In genomic region chr1:128767415-128767814, GRCm38 (mm10) we compare ENCODE assay signal across 21 mouse cellular contexts.
DNase-seq lines count a peak whose midpoint lies in the region; TF ChIP-seq lines count a peak whose summit lies in the region.
"Had no signal": no experiment of that assay in that cellular context is flagged by ENCODE, and none has a peak within 500 bp of the region (broad histone marks: within the 10 kb centered on the region; RNA-seq: fewer than 3 reads in every experiment).

No protein-coding gene starts in this region.

- no peaks in the 10 kb centered on the region for H3K36me3 ChIP-seq in CH12.LX (replicated peaks in 1 of 2; ENCODE audit: control insufficient read depth in 1 of 2, insufficient read depth in 1 of 2, low read length in 1 of 2)
- H3K36me3 ChIP-seq in splenic B cell, adult 2 months (ENCODE audit: control insufficient read depth, insufficient read depth, low read length, poor library complexity, severe bottlenecking): no peaks in the 10 kb centered on the region
- H3K36me3 ChIP-seq in kidney, adult 2 months (ENCODE audit: control insufficient read depth, insufficient read depth, low read length): no peaks in the 10 kb centered on the region
- H3K36me3 ChIP-seq: embryonic facial prominence, embryonic 12.5 days; embryonic facial prominence, embryonic 15.5 days; G1E; heart, embryonic 10.5 days; hindbrain, embryonic 13.5 days had no signal

- peak overlapping the region; percentile 46 for H3K9ac ChIP-seq in CH12.LX (ENCODE audit: insufficient read depth, low read depth)
- H3K9ac ChIP-seq: embryonic facial prominence, embryonic 12.5 days; embryonic facial prominence, embryonic 15.5 days; forebrain, postnatal 0 days; hindbrain, embryonic 13.5 days had no signal

- no peak for TF ChIP-seq EP300 in CH12.LX (IDR thresholded peaks at IDR 0.05; ENCODE audit: low read length)

- no peak for TF ChIP-seq POLR2A in CH12.LX (IDR thresholded peaks at IDR 0.05; ENCODE audit: low read depth, low read length)
- no peak for TF ChIP-seq POLR2A in kidney, adult 2 months (IDR thresholded peaks at IDR 0.05; ENCODE audit: low read depth, low read length)

- no peaks in the 10 kb centered on the region for H3K9me3 ChIP-seq in CH12.LX (replicated peaks; ENCODE audit: low read length)
- H3K9me3 ChIP-seq: embryonic facial prominence, embryonic 12.5 days; embryonic facial prominence, embryonic 15.5 days; heart, embryonic 10.5 days; hindbrain, embryonic 13.5 days had no signal

- WGBS in kidney, adult 2 months: 93% methylated on average over 3 of the region's 3 CpGs

- peaks cover 31 to 42% of the 10 kb centered on the region in 2 experiments for H3K4me1 ChIP-seq in CH12.LX (ENCODE audit: control insufficient read depth in 1 of 2, insufficient read depth in 2 of 2)
- H3K4me1 ChIP-seq in kidney, adult 2 months (ENCODE audit: control insufficient read depth, insufficient read depth, low read length): no peaks in the 10 kb centered on the region
- H3K4me1 ChIP-seq: embryonic facial prominence, embryonic 12.5 days; embryonic facial prominence, embryonic 15.5 days; heart, embryonic 10.5 days; hindbrain, embryonic 13.5 days had no signal

- intact Hi-C loops in left cerebral cortex, postnatal 14 days (cut with DNase I): no loop called here

- DNase-seq in B cell, adult 2 months: peak; percentile 14 to 19
- DNase-seq in CD4-positive helper T cell, adult 2 months (ENCODE audit: low read depth, low spot score): peak; percentile 42
- no peak for DNase-seq in CH12.LX (ENCODE audit: extremely low read depth)
- peak; percentile 19 for DNase-seq in splenic B cell, adult 2 months (ENCODE audit: low read depth, low spot score)
- no peak for DNase-seq in liver
- DNase-seq in left cerebral cortex, postnatal 14 days (ENCODE audit: low spot score in 2 of 2): no peak
- no peak for DNase-seq in kidney, adult 2 months
- DNase-seq: adrenal gland, postnatal 10 days; cerebellum, adult 11 months; cerebellum, adult 2 months; cerebellum, adult 9-11 months; cerebellum, postnatal 25 days; forebrain, postnatal 0 days; gastrocnemius, adult 2 months; gastrocnemius, postnatal 25 days; heart, adult 2 months had no signal

- H3K4me2 ChIP-seq in CH12.LX (ENCODE audit: insufficient read depth, low read depth, poor library complexity, severe bottlenecking): peak overlapping the region; percentile 77
- H3K4me2 ChIP-seq: embryonic facial prominence, embryonic 12.5 days; embryonic facial prominence, embryonic 15.5 days; hindbrain, embryonic 13.5 days had no signal

- no peak for TF ChIP-seq RAD21 in CH12.LX (IDR thresholded peaks at IDR 0.05; ENCODE audit: low read depth, low read length)

- dilution Hi-C loops in CH12.LX (cut with MboI; ENCODE audit: extremely low pct_ligation_motif_present, extremely low pct_unique_long_range_greater_than_20kb, low sequenced_read_pairs): no loop called here

- no peak for TF ChIP-seq CTCF in CH12.LX (conservative IDR thresholded peaks at IDR 0.05 in 1 of 2, IDR thresholded peaks at IDR 0.05 in 1 of 2; ENCODE audit: low read depth in 2 of 2, low read length in 2 of 2)
- no peak for TF ChIP-seq CTCF in kidney, adult 2 months (conservative IDR thresholded peaks at IDR 0.05; ENCODE audit: insufficient read depth, insufficient read length, low read depth, low read length)

- H3K4me3 ChIP-seq in CH12.LX (replicated peaks in 1 of 3; ENCODE audit: low read depth in 2 of 3, low read length in 2 of 3, poor library complexity in 1 of 3): no peak overlapping the region
- H3K4me3 ChIP-seq in kidney, adult 2 months (ENCODE audit: insufficient read depth, low read depth, low read length): no peak overlapping the region
- H3K4me3 ChIP-seq: embryonic facial prominence, embryonic 12.5 days; embryonic facial prominence, embryonic 15.5 days; gastrocnemius, adult 2 months; heart, adult 2 months; heart, embryonic 10.5 days; hindbrain, embryonic 13.5 days had no signal

- no peaks in the 10 kb centered on the region for H3K27me3 ChIP-seq in CH12.LX (replicated peaks)
- no peaks in the 10 kb centered on the region for H3K27me3 ChIP-seq in splenic B cell, adult 2 months (ENCODE audit: control insufficient read depth, insufficient read depth, low read length, poor library complexity, severe bottlenecking)
- no peaks in the 10 kb centered on the region for H3K27me3 ChIP-seq in kidney, adult 2 months (replicated peaks; ENCODE audit: control insufficient read depth, insufficient read depth, low read length)
- H3K27me3 ChIP-seq: embryonic facial prominence, embryonic 12.5 days; embryonic facial prominence, embryonic 15.5 days had no signal

- H3K27ac ChIP-seq in CH12.LX (ENCODE audit: insufficient read depth, low read depth): peak overlapping the region; percentile 87
- H3K27ac ChIP-seq in kidney, adult 2 months (ENCODE audit: insufficient read depth, low read depth, low read length): no peak overlapping the region
- H3K27ac ChIP-seq: embryonic facial prominence, embryonic 12.5 days; embryonic facial prominence, embryonic 15.5 days; gastrocnemius, adult 2 months; heart, adult 2 months; heart, embryonic 10.5 days; hindbrain, embryonic 13.5 days had no signal

- H3K79me2 ChIP-seq in CH12.LX (replicated peaks; ENCODE audit: control insufficient read depth, extremely low read depth, insufficient read depth, poor library complexity, severe bottlenecking): no peaks in the 10 kb centered on the region

- in situ Hi-C loops in CH12.LX (cut with MboI; ENCODE audit: low pct_ligation_motif_present, low pct_unique_long_range_greater_than_20kb, low sequenced_read_pairs): no loop called here

TF ChIP-seq in CH12.LX, 34 proteins besides CTCF, POLR2A, EP300 and RAD21:
- TF ChIP-seq HCFC1 (IDR thresholded peaks at IDR 0.05; ENCODE audit: low read depth, low read length) (no peak), CHD2 (IDR thresholded peaks at IDR 0.05; ENCODE audit: low read length) (0 out of 2 replicates have a peak, but pooled peaks have one; percentile 11), MXI1 (IDR thresholded peaks at IDR 0.05; ENCODE audit: low read depth, low read length) (0 out of 2 replicates have a peak, but pooled peaks have one; percentile 26), UBTF (IDR thresholded peaks at IDR 0.05; ENCODE audit: low read depth, low read length) (no peak)

Comparison
In these comparisons a context has a peak if more than half of its experiments do, and no peak if none do; other contexts are left out.
1. DNase-seq: peak in B cell, adult 2 months (2 of 2), CD4-positive helper T cell, adult 2 months (single experiment) and splenic B cell, adult 2 months (single experiment); none in CH12.LX (single experiment), liver (single experiment), left cerebral cortex, postnatal 14 days (0 of 2) and kidney, adult 2 months (single experiment).